Mouse (Mus musculus): ENCODE measurements at regions not wholly inside any gene's neighbourhood (a gene's known extent, or its start where the extent isn't known, plus 50 kb on each side); places are given as distances from the start of the nearest gene placed in this dataset.

DNA sequence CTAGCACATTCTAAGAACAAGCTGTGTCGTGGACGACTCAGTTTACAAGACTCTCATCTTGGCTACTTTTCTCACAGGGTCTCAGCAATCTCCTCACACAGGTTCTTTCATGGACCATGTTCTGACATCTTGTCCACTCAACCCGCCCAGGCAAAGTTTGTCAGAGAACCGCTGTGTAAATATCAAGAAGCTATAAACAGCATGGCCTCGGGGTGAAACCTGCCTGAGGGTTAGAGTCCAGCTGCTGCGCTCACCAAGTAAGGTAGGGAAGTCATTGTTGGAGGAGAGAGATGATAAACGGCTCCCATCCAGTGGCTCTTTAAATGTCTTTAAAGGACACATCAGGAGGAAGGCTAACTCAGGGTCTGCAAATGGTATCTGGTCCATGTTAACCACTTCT, 151.3 kb upstream of the Mylip start:
- H3K36me3 ChIP-seq, result no peaks in the 10 kb centered on the region

DNA sequence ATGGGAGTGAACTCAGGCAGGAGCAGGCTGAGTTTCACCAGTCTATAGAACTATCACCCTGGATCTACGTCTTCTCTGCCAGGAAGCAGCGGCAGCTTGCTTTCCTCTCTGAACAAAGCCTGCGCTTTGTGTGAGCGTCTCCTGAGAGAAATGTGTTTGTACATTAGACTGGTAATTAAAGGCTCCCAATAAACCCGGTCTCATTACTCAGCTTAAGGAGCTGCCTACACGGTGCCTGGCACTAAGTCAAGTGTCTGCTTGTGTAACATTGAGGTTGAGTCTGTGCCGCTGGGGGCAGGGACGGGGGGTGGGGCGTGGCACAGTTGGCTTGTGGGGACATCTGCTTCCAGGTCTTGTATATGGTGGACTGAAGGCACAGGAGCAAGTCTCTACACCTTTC, 150.4 kb upstream of the Mylip start:
- DNase-seq (ENCODE audit: low spot score), result no peak
- 68% methylated on average over 9 of the region's 9 CpGs for WGBS
- no peaks in the 10 kb centered on the region for H3K36me3 ChIP-seq
- H3K4me3 ChIP-seq, result no peak overlapping the region
- H3K27me3 ChIP-seq (ENCODE audit: low read depth, poor library complexity, severe bottlenecking), result no peaks in the 10 kb centered on the region
- H3K9me3 ChIP-seq (replicated peaks), result no peaks in the 10 kb centered on the region
- H3K4me1 ChIP-seq, result peaks cover 30% of the 10 kb centered on the region
- peak overlapping the region; percentile 64 for H3K27ac ChIP-seq

More for the DNA sequence above, 151.3 kb upstream of the Mylip start:
- Histone ChIP-seq H3K9me3 (replicated peaks) (no peaks in the 10 kb centered on the region), H3K4me1 (peaks cover 30% of the 10 kb centered on the region), H3K4me3 (no peak overlapping the region), H3K27me3 (ENCODE audit: low read depth, poor library complexity, severe bottlenecking) (no peaks in the 10 kb centered on the region), H3K27ac (no peak overlapping the region)
- DNase-seq (ENCODE audit: low spot score), result no peak
- WGBS, result 87% methylated on average over 7 of the region's 7 CpGs

DNA sequence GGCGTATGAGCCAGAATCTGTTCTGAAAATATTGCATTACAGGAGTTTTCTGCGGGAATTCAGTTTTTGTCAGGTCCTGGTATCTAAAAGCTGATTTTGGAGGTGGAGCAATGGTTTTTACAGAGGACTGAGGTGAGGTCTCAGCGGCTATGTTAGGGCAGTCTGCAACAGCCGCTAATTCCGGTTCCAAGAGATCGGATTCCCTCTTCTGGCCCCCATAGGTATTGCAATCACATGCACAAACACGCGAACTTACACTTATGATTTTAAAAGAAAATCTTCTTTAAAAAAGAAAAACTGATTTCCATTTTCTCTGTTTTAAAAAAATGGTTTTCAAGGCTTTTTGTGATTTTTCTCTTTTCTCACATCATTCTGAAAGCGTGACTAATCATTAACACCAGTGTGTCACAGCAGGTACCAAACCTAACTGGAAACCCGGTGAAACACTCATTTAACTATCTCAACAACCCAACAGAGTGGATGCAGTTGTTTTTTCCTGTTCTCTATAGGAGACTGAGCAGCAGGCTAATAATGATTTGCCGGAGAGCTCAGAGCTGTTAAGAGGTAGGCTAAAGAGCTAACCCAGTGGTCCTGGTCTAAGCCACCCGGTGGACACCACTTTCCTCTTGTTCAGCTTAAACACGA, 149.4 kb upstream of the Mylip start:
- WGBS, result 81% methylated on average over 13 of the region's 13 CpGs
- no peak overlapping the region for H3K4me3 ChIP-seq
- no peaks in the 10 kb centered on the region for H3K9me3 ChIP-seq (replicated peaks)
- no peaks in the 10 kb centered on the region for H3K36me3 ChIP-seq
- no peak for DNase-seq (ENCODE audit: low spot score)
- H3K27ac ChIP-seq, result no peak overlapping the region
- H3K4me1 ChIP-seq, result peaks cover 38% of the 10 kb centered on the region
- H3K27me3 ChIP-seq (ENCODE audit: low read depth, poor library complexity, severe bottlenecking), result no peaks in the 10 kb centered on the region

DNA sequence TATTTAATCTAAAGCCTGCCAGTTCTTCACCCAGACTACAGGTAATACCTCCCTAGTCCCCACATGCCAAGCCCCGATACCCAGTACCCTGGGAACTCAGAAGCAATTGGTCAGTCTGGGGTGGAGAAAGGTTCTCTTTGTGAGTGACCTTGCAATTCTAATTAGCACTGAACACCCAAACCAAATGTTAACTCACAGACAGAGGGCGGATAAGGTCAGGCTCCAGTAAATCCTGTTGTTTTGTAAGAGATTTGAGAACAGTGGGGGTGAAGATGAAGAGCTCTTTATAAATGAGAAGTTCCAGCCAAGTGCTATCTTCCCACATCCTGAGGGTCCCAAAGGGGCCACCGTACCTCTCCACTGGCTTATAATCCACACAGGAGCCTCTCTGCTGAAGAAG, 147.3 kb upstream of the Mylip start:
- 63% methylated on average over 3 of the region's 3 CpGs for WGBS

DNA sequence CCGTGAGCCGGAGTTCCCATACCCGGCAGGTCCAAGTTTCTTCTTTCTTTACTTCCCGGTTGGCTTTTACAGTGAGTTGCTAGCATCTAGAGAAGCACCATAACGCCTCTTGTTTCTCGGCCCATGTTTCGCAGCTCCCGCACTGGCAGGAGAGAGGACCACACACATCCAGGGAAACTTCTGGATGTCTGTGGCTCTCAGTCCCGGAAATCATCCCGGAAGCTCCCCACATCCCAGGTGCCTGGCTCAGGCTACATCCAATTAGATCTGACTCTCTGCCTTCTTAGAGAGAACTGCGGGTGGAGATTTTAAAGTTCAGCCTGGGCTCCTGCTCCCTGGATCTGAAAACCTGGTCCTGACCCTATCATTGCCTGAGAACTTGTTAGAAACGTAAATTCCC, 146.8 kb upstream of the Mylip start:
- no peaks in the 10 kb centered on the region for H3K36me3 ChIP-seq
- no peaks in the 10 kb centered on the region for H3K9me3 ChIP-seq (replicated peaks)
- DNase-seq (ENCODE audit: low spot score), result no peak
- peak overlapping the region; percentile 59 for H3K27ac ChIP-seq
- WGBS, result 72% methylated on average over 12 of the region's 12 CpGs
- H3K4me3 ChIP-seq, result no peak overlapping the region
- H3K4me1 ChIP-seq, result peaks cover 45% of the 10 kb centered on the region
- no peaks in the 10 kb centered on the region for H3K27me3 ChIP-seq (ENCODE audit: low read depth, poor library complexity, severe bottlenecking)

More for the DNA sequence above, 147.3 kb upstream of the Mylip start:
- H3K9me3 ChIP-seq (replicated peaks), result no peaks in the 10 kb centered on the region
- peaks cover 45% of the 10 kb centered on the region for H3K4me1 ChIP-seq
- H3K4me3 ChIP-seq, result no peak overlapping the region
- no peaks in the 10 kb centered on the region for H3K27me3 ChIP-seq (ENCODE audit: low read depth, poor library complexity, severe bottlenecking)
- peak overlapping the region; percentile 59 for H3K27ac ChIP-seq
- DNase-seq (ENCODE audit: low spot score), result no peak
- no peaks in the 10 kb centered on the region for H3K36me3 ChIP-seq

DNA sequence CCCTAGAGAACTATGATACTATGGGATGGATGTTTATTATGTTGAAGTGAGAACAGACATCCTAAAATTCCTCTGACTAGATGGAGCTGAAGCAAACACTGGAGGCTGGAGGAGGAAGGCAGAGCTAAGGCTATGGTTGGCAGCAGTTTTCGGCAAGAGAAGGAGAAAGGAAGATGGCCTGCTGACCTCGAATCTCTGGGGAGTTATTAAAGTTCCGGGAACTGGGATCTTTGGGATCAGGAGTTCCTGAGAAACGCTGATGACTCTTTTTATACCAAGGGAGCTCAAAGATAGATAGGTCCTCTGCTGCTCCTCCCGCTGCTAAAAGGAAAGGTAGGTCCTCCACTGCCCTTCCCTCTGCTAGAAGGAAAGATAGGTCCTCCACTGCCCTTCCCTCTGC, 143.9 kb upstream of the Mylip start:
- Histone ChIP-seq H3K27ac (peak overlapping the region; percentile 5; the same call in 1 of the 2 replicates), H3K36me3 (no peaks in the 10 kb centered on the region), H3K27me3 (ENCODE audit: low read depth, poor library complexity, severe bottlenecking) (no peaks in the 10 kb centered on the region), H3K4me1 (peaks cover 44% of the 10 kb centered on the region), H3K4me3 (no peak overlapping the region), H3K9me3 (replicated peaks) (no peaks in the 10 kb centered on the region)
- no peak for DNase-seq (ENCODE audit: low spot score)
- 67% methylated on average over 5 of the region's 5 CpGs for WGBS

DNA sequence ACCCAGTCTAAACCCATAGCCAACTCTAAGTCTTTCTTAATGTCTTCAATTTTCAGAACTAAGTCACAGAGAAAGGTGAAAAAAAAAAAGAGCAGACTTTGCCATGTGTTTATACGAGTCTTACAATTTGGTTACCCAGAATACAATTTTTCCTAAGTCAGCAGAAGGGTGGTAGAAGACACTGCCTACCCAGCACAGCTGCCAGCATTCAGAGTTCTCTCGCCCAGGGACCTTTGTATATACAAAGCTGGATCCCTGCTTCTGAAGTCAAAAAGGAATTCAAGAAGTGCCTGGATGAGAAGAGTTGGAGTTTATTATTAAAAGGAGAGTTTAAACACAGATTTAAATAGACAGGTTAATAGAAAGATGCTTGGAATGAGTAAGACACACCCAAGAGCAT, 143.2 kb upstream of the Mylip start:
- H3K27me3 ChIP-seq (ENCODE audit: low read depth, poor library complexity, severe bottlenecking), result no peaks in the 10 kb centered on the region
- WGBS, result 74% methylated on average over 2 of the region's 2 CpGs
- no peaks in the 10 kb centered on the region for H3K9me3 ChIP-seq (replicated peaks)
- no peak overlapping the region for H3K4me3 ChIP-seq
- no peak overlapping the region for H3K27ac ChIP-seq
- DNase-seq (ENCODE audit: low spot score), result no peak
- H3K36me3 ChIP-seq, result no peaks in the 10 kb centered on the region
- peaks cover 45% of the 10 kb centered on the region for H3K4me1 ChIP-seq

DNA sequence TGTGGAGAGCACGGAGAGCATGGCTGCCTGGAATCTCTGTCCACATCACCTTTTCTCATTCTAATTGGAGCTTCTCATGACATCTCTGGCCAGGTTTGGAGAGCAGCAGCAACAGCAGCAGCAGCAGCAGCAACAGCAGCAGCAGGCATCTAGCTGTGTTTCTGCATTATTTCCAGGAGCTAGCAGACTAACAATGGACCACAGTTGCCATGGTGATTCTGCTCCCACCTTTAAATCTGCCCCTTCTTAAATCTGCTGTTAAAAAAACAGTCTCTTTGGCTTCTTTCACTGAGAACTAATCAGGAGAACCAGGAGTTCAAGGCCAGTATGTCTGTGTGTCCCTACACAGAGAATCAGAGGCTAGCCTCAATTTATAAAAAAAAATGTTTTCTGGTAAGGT, 139.5 kb upstream of the Mylip start:
- no peak overlapping the region for H3K4me3 ChIP-seq
- no peaks in the 10 kb centered on the region for H3K36me3 ChIP-seq
- H3K27ac ChIP-seq, result 0 out of 2 replicates have a peak overlapping the region, but pooled peaks have one; percentile 25
- H3K9me3 ChIP-seq (replicated peaks), result no peaks in the 10 kb centered on the region
- H3K27me3 ChIP-seq (ENCODE audit: low read depth, poor library complexity, severe bottlenecking), result no peaks in the 10 kb centered on the region
- WGBS, result 67% methylated on average over 1 of the region's 1 CpGs
- no peak for DNase-seq (ENCODE audit: low spot score)
- H3K4me1 ChIP-seq, result peaks cover 38% of the 10 kb centered on the region

DNA sequence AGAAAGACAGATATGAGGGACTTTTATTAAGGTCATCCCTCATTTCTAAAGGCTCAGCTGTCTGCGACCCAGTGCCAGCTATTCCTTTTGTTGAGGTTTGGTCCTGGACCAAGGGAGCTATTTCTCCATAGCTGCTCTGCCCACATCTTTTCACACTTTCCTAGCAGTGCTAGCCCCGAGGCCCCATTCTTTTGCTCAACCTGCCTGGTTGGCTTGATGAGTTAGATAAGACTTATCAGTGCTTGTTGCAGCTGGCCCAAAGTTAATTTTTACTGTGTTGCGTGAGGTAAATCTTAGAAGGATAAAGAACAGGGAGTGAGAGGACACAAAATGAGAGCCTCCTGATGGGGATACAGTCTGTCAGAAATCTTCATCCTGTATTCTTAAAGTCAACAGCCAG, 138.5 kb upstream of the Mylip start:
- no peaks in the 10 kb centered on the region for H3K9me3 ChIP-seq (replicated peaks)
- no peak for DNase-seq (ENCODE audit: low spot score)
- WGBS, result 68% methylated on average over 3 of the region's 3 CpGs
- peaks cover 27% of the 10 kb centered on the region for H3K4me1 ChIP-seq
- no peaks in the 10 kb centered on the region for H3K27me3 ChIP-seq (ENCODE audit: low read depth, poor library complexity, severe bottlenecking)
- H3K4me3 ChIP-seq, result no peak overlapping the region
- no peak overlapping the region for H3K27ac ChIP-seq
- no peaks in the 10 kb centered on the region for H3K36me3 ChIP-seq

DNA sequence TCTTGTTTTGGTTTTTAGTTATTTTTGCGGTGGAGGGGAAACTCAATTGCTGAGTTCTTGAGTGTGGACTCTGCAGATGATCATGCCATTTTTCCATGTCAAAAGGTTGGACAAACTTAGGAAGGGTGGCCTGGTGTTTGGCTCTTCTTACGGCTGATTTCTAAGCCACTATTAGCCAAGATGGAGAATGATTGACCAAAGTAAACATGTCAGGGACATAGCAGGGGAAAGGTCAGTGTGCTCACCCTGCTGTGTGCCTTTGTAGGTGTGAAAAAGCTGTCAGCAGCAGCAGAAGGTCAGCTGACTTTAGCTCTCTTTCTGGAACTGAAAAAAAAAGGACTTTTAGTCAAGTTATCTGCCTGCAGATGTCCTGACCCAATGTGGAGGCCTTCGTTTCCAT, 137.4 kb upstream of the Mylip start:
- H3K36me3 ChIP-seq, result no peaks in the 10 kb centered on the region
- no peaks in the 10 kb centered on the region for H3K9me3 ChIP-seq (replicated peaks)
- no peak overlapping the region for H3K27ac ChIP-seq
- no peak for DNase-seq (ENCODE audit: low spot score)
- 62% methylated on average over 3 of the region's 3 CpGs for WGBS
- no peak overlapping the region for H3K4me3 ChIP-seq
- H3K27me3 ChIP-seq (ENCODE audit: low read depth, poor library complexity, severe bottlenecking), result no peaks in the 10 kb centered on the region
- H3K4me1 ChIP-seq, result peaks cover 26% of the 10 kb centered on the region

DNA sequence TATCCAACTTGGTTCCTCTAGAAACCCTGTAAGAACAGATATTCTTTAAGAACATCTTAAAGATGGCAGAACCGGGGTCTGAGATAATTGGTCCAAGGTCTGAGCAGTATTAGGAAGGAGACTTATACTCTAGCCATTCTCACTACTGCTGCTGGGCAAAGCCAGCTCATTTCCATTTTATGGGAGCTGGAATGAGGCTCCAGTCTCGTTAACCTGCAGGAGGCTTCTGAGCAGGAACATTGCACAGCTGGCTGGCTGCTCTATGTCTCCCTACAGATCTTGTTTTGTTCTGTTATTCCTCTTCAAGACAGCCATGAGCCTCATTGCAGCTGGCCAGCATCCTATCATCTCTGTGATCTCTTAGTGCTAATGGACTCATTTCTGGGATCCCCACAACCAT, 136.3 kb upstream of the Mylip start:
- DNase-seq (ENCODE audit: low spot score), result no peak
- 48% methylated on average over 2 of the region's 2 CpGs for WGBS

DNA sequence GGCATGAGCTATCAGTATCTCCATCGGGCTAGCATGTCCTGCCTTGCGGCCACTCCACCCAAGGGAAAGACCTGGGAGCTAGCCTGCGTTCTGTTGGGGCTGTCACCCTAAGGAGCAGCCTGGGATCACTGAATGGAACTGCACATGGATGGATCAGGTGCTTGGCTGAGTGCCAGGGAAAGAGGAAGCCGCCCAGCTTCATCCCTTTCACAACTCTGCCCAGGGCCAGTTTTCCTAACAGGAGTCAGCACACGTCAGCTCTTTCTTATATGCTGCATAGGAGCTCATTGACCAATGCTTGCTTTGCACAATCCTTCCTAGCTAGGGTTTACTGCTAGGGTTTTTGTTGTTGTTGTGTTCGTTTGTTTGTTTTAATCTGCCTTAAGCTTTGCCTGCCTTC, 134.3 kb upstream of the Mylip start:
- no peak for DNase-seq (ENCODE audit: low spot score)
- Histone ChIP-seq H3K9me3 (replicated peaks) (no peaks in the 10 kb centered on the region), H3K4me1 (peaks cover 17% of the 10 kb centered on the region), H3K27ac (no peak overlapping the region), H3K27me3 (ENCODE audit: low read depth, poor library complexity, severe bottlenecking) (no peaks in the 10 kb centered on the region), H3K36me3 (no peaks in the 10 kb centered on the region), H3K4me3 (no peak overlapping the region)
- 91% methylated on average over 6 of the region's 6 CpGs for WGBS

More for the DNA sequence above, 136.3 kb upstream of the Mylip start:
- Histone ChIP-seq H3K4me1 (peaks cover 26% of the 10 kb centered on the region), H3K27ac (no peak overlapping the region), H3K9me3 (replicated peaks) (no peaks in the 10 kb centered on the region), H3K36me3 (no peaks in the 10 kb centered on the region), H3K27me3 (ENCODE audit: low read depth, poor library complexity, severe bottlenecking) (no peaks in the 10 kb centered on the region), H3K4me3 (no peak overlapping the region)

DNA sequence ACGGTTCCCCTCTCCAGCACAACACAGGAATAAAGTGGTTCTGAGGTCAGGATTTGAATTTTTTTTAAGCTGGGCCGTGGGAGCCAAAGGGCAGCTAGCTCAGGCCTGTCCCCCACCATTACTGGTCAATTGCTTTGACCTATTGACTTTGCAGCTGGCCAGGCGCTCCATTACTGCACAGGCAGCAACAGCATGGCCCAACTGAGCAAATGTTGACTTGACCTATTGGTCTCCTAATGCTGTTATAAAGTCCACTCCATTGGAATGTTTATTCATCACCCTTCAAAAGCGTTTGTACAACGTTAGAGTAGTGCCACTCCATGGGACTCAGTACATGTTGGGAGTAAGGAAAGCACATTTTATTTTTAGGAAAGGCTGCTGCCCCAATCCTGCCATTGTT, 127.5 kb upstream of the Mylip start:
- no peaks in the 10 kb centered on the region for H3K9me3 ChIP-seq (replicated peaks)
- 12% methylated on average over 5 of the region's 5 CpGs for WGBS
- H3K27me3 ChIP-seq (ENCODE audit: low read depth, poor library complexity, severe bottlenecking), result no peaks in the 10 kb centered on the region
- no peak for DNase-seq (ENCODE audit: low spot score)
- H3K4me3 ChIP-seq, result no peak overlapping the region
- H3K4me1 ChIP-seq, result peaks cover 12% of the 10 kb centered on the region
- H3K27ac ChIP-seq, result no peak overlapping the region
- H3K36me3 ChIP-seq, result no peaks in the 10 kb centered on the region
